Mouse (Mus musculus): ENCODE measurements at regions not wholly inside any gene's neighbourhood (a gene's known extent, or its start where the extent isn't known, plus 50 kb on each side); places are given as distances from the start of the nearest gene placed in this dataset.
A peak's percentile ranks its signal among the peaks of the same experiment; 100 is the strongest.

GRCm38 (mm10) chr6:116767738-116768522 is 51.2 kb upstream of the Tmem72 start:
- DNase-seq (ENCODE audit: low spot score in 2 of 2) = peak; percentile 30 to 75

- DNase-seq (ENCODE audit: low spot score in 2 of 2) = peak in 1 of 2 experiments; percentile 29
Measured at GRCm38 (mm10) chr6:116774954-116775675, 58.4 kb upstream of the Tmem72 start.

- no peak for DNase-seq (ENCODE audit: low spot score in 2 of 2)
Measured at GRCm38 (mm10) chr6:116786553-116787335, 70.0 kb upstream of the Tmem72 start.

GRCm38 (mm10) chr6:116793321-116793960 is 76.7 kb upstream of the Tmem72 start:
- DNase-seq (ENCODE audit: low spot score in 2 of 2) = no peak

GRCm38 (mm10) chr6:116793961-116794336 is 77.2 kb upstream of the Tmem72 start:
- DNase-seq (ENCODE audit: low spot score in 2 of 2) = no peak

GRCm38 (mm10) chr6:116821215-116821912 is 104.7 kb upstream of the Tmem72 start:
- no peak for DNase-seq (ENCODE audit: low spot score in 2 of 2)

- no peak for DNase-seq (ENCODE audit: low spot score in 2 of 2)
Measured at GRCm38 (mm10) chr6:116822605-116823004, 105.9 kb upstream of the Tmem72 start.

- DNase-seq (ENCODE audit: low spot score in 2 of 2) = no peak
Measured at GRCm38 (mm10) chr6:116825628-116826027, 108.9 kb upstream of the Tmem72 start.

- no peak for DNase-seq (ENCODE audit: low spot score in 2 of 2)
Measured at GRCm38 (mm10) chr6:116829341-116829740, 112.6 kb upstream of the Tmem72 start.

GRCm38 (mm10) chr6:116845990-116846862 is 129.5 kb upstream of the Tmem72 start:
- no peak for DNase-seq (ENCODE audit: low spot score in 2 of 2)

- DNase-seq (ENCODE audit: low spot score in 2 of 2) = no peak
Measured at GRCm38 (mm10) chr6:116848538-116849093, 131.9 kb upstream of the Tmem72 start.

GRCm38 (mm10) chr6:116854029-116854428 is 137.3 kb upstream of the Tmem72 start:
- DNase-seq (ENCODE audit: low spot score in 2 of 2) = no peak

- no peak for DNase-seq (ENCODE audit: low spot score in 2 of 2)
Measured at GRCm38 (mm10) chr6:116856093-116856492, 139.4 kb upstream of the Tmem72 start.

- no peak for DNase-seq (ENCODE audit: low spot score in 2 of 2)
Measured at GRCm38 (mm10) chr6:116856917-116857491, 140.3 kb upstream of the Tmem72 start.

- no peak for DNase-seq (ENCODE audit: low spot score in 2 of 2)
Measured at GRCm38 (mm10) chr6:116863130-116863529, 146.4 kb upstream of the Tmem72 start.

GRCm38 (mm10) chr6:116863626-116864025 is 146.9 kb upstream of the Tmem72 start:
- no peak for DNase-seq (ENCODE audit: low spot score in 2 of 2)

- no peak for DNase-seq (ENCODE audit: low spot score in 2 of 2)
Measured at GRCm38 (mm10) chr6:116893299-116893698, 176.6 kb upstream of the Tmem72 start.

- no peak for DNase-seq (ENCODE audit: low spot score in 2 of 2)
Measured at GRCm38 (mm10) chr6:116894252-116894651, 177.5 kb upstream of the Tmem72 start.

- DNase-seq (ENCODE audit: low spot score in 2 of 2) = no peak
Measured at GRCm38 (mm10) chr6:116895114-116895513, 178.4 kb upstream of the Tmem72 start.
